Mouse (Mus musculus) heart, embryonic 15.5 days (tissue): ENCODE measurements around the gene Kcnj5. TPM values are rescaled to one million over a fixed set of nuclear protein-coding genes. Genes with fewer than 3 reads are reported as not detected.

Source experiments
- ATAC-seq: fragments of 200-750 bp; cut with Nextera tagmentation; replicated peaks from 2 replicates; pipeline ENCODE4 v1.8.0; 2017; ENCODE audit warnings: low read depth, moderate TSS enrichment; ENCODE audit not compliant: insufficient number of reproducible peaks, insufficient read depth, low FRiP score
- H3K27ac ChIP-seq: fragments of 300-500 bp; sonication (generic); 2 replicates; pipeline ENCODE4 v1.5.1; 2015; ENCODE audit warnings: mild to moderate bottlenecking, inconsistent platforms
- H3K27me3 ChIP-seq: fragments of 300-500 bp; sonication (generic); 2 replicates; pipeline ENCODE4 v1.6.1; 2015; ENCODE audit warnings: inconsistent platforms
- H3K36me3 ChIP-seq: fragments of 300-500 bp; sonication (generic); 2 replicates; pipeline ENCODE4 v1.6.1; 2015; ENCODE audit warnings: mild to moderate bottlenecking, inconsistent platforms
- H3K4me1 ChIP-seq: fragments of 300-500 bp; sonication (generic); replicated peaks from 2 replicates; pipeline ENCODE4 v1.6.1; 2015; ENCODE audit warnings: inconsistent platforms
- H3K4me2 ChIP-seq: fragments of 300-500 bp; sonication (generic); 2 replicates; pipeline ENCODE4 v1.6.1; 2015; ENCODE audit warnings: inconsistent platforms, mild to moderate bottlenecking, moderate library complexity
- H3K4me3 ChIP-seq: fragments of 300-500 bp; sonication (generic); 2 replicates; pipeline ENCODE4 v1.5.1; 2015; ENCODE audit warnings: mild to moderate bottlenecking, inconsistent platforms
- H3K9ac ChIP-seq: fragments of 300-500 bp; sonication (generic); 2 replicates; pipeline ENCODE4 v1.6.1; 2015; ENCODE audit warnings: mild to moderate bottlenecking, inconsistent platforms
- H3K9me3 ChIP-seq: fragments of 300-500 bp; sonication (generic); replicated peaks from 2 replicates; pipeline ENCODE4 v1.6.1; 2016; ENCODE audit warnings: inconsistent platforms
- WGBS: fragments of 180-500 bp; shearing (Covaris S2); methylation state at CpG from one replicate; pipeline ENCODE4 v1.1.7; 2015; ENCODE audit warnings: mixed read lengths; 5-methylcytosine and 5-hydroxymethylcytosine counted together
- polyA plus RNA-seq: library from polyadenylated mRNA; unstranded; fragments of >200 nt; fragmentation: Nextera tagmentation; extraction: Ambion mirVana; gene quantifications from 2 replicates; pipeline ENCODE4 v1.2.1, GENCODE M21; 2015

Gene Kcnj5
- polyA plus RNA-seq, 1 experiment from 2014 or later: 25.5 TPM

DNA sequence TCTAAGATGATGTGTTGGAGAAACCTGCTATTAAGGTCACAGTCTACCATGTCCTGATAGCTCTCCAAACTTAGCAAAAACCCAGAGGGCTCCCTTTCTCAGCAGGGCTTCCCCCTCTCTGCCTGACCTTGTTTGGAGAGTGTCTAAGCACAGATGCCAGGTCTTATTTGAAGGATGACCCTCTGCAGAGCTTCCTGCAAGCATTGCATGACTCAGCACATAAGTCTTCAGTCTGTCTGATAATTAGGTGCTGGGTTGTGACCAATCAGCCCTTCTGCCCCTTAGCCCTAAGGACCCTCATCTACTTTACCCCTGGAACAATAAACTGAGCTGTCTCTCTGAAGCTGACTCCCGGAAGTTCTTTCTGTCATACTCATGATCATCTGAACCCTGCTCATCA is 16.6 kb upstream of the Kcnj5 start:
- H3K4me3 ChIP-seq: no peak overlapping the region
- 77% methylated on average over 1 of the region's 1 CpGs for WGBS

DNA sequence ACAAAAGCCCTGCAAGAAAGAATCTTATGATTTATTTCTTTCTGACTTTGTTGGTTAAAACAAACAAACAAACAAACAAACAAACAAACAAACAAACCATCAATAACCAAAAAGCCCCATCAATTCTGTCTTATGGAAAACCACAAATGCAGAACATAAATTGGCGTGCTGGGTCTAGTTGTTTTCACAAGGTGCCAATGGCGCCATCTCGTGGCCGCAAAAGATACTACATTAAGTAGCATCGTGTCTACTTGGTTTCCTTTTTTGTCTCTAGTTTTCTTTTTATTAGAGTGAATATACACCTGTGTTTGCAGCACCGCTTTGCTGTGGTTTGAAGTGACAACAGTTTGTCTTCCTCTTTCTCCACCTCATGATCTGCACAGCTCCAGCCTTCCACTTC is 6.2 kb upstream of the Kcnj5 start:
- no peak overlapping the region for H3K4me2 ChIP-seq
- H3K36me3 ChIP-seq: no peaks in the 10 kb centered on the region
- 5% methylated on average over 6 of the region's 6 CpGs for WGBS
- H3K27ac ChIP-seq: no peak overlapping the region
- no peak for ATAC-seq
- H3K4me3 ChIP-seq: no peak overlapping the region
- peaks cover 8% of the 10 kb centered on the region for H3K27me3 ChIP-seq
- H3K9me3 ChIP-seq: no peaks in the 10 kb centered on the region
- H3K4me1 ChIP-seq: peaks cover 5% of the 10 kb centered on the region; the same call in 1 of the 2 replicates
- H3K9ac ChIP-seq: no peak overlapping the region

More for the DNA sequence above, 16.6 kb upstream of the Kcnj5 start:
- Histone ChIP-seq H3K36me3 (no peaks in the 10 kb centered on the region), H3K9me3 (no peaks in the 10 kb centered on the region), H3K27me3 (no peaks in the 10 kb centered on the region), H3K27ac (no peak overlapping the region), H3K4me2 (no peak overlapping the region), H3K9ac (no peak overlapping the region), H3K4me1 (no peaks in the 10 kb centered on the region)
- no peak for ATAC-seq

DNA sequence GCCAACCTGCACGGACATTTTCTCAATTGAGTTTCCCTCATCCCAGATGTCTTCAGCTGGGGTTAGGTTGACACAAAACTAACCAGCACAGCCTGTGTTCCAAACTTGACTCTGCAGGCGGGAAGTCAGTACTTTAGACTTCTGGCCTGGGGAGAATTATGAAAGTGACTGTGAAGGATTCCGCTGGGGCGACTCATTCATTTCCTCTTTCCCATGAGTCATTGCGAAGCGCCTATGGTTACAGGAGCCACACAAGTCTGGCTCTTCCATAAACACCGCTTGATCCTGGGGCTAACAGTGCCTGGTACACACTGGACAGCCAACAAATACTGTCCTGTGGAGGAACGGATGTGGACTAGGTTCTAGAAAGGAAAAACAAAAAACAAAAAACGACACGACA is 5.2 kb upstream of the Kcnj5 start:
- 82% methylated on average over 10 of the region's 10 CpGs for WGBS

DNA sequence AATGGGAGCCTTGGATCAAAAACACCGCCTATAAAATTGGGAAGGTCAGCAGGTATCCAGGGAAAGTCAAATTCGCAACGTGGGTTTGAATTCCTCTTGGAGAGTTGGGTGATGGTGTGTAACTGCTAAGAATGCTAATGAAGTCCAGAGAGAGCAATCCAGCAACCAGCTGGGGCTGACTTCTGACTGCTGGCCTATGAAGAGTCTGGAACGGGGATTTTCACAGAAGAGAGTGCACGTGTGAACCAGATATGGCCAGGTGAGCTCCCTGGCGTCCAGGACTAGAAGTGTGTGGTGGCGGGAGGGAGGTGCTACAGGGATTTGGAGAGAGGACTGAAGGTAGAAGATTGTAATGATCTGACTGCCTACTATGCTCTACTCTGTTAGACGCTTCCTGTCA is 3.9 kb upstream of the Kcnj5 start:
- no peaks in the 10 kb centered on the region for H3K9me3 ChIP-seq
- no peak for ATAC-seq
- no peak overlapping the region for H3K4me3 ChIP-seq
- no peak overlapping the region for H3K27ac ChIP-seq
- peaks cover 18% of the 10 kb centered on the region for H3K27me3 ChIP-seq
- peaks cover 15% of the 10 kb centered on the region for H3K4me1 ChIP-seq
- no peak overlapping the region for H3K4me2 ChIP-seq
- no peak overlapping the region for H3K9ac ChIP-seq
- H3K36me3 ChIP-seq: no peaks in the 10 kb centered on the region
- 67% methylated on average over 8 of the region's 8 CpGs for WGBS

More for the DNA sequence above, 5.2 kb upstream of the Kcnj5 start:
- H3K36me3 ChIP-seq: no peaks in the 10 kb centered on the region
- no peak overlapping the region for H3K4me3 ChIP-seq
- H3K9ac ChIP-seq: no peak overlapping the region
- ATAC-seq: no peak
- no peak overlapping the region for H3K4me2 ChIP-seq
- H3K9me3 ChIP-seq: no peaks in the 10 kb centered on the region
- H3K4me1 ChIP-seq: peaks cover 12% of the 10 kb centered on the region
- peaks cover 16% of the 10 kb centered on the region for H3K27me3 ChIP-seq
- H3K27ac ChIP-seq: no peak overlapping the region

DNA sequence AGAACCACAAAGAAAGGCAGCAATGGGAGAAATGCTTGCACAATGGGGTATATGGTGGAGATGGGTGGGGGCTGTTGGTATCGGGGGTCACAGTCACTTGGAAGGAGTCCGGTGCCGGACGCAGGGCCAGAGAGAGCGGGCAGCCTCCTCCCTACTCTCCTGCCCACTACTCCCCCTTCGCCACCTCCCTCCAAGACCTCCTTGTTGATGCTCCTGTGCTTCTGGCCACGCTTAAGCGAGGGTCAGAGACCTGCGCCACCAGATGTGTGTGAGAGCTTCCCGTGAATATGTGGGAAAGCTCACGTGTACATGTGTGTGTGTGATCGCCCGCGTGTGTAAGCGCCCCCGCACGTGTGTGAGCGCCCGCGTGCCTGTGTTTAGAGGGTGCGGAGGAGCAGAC is 339 bp upstream of the Kcnj5 start:
- H3K27ac ChIP-seq: peak overlapping the region; percentile 90; the same call in 1 of the 2 replicates
- H3K4me1 ChIP-seq: peaks cover 40% of the 10 kb centered on the region
- H3K9ac ChIP-seq: peak overlapping the region; percentile 72
- ATAC-seq: peak; percentile 11; the same call in 1 of the 2 replicates
- H3K36me3 ChIP-seq: no peaks in the 10 kb centered on the region
- H3K4me3 ChIP-seq: peak overlapping the region; percentile 56
- 3% methylated on average over 21 of the region's 21 CpGs for WGBS
- H3K27me3 ChIP-seq: peaks cover 22% of the 10 kb centered on the region
- no peaks in the 10 kb centered on the region for H3K9me3 ChIP-seq
- peak overlapping the region; percentile 80 for H3K4me2 ChIP-seq

DNA sequence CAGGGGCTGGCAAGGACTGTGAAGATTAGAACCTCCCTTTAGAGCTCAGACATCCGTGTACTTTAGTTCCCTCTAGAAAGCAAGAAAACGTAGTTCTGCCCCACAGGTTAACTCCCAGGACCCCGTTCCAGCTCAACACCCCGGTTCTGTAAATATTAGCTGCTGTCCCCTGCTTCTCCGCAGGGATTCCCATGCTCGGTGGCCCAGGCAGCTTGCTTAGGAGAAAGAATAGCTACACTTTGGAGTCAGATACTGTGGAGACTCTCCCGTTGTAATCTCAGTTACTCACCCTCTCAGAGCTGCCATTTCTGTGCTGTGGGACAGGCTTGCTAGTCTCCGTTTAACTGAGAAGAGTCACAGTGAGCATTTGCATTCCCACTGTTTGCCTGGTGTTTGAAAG is 1.2 kb downstream of the Kcnj5 start:
- Histone ChIP-seq H3K9me3 (no peaks in the 10 kb centered on the region), H3K27ac (peak overlapping the region; percentile 90), H3K4me2 (peak overlapping the region; percentile 80), H3K27me3 (peaks cover 22% of the 10 kb centered on the region), H3K36me3 (no peaks in the 10 kb centered on the region), H3K4me3 (peak overlapping the region; percentile 56), H3K4me1 (peaks cover 42% of the 10 kb centered on the region), H3K9ac (peak overlapping the region; percentile 72)
- ATAC-seq: no peak
- 15% methylated on average over 8 of the region's 8 CpGs for WGBS

DNA sequence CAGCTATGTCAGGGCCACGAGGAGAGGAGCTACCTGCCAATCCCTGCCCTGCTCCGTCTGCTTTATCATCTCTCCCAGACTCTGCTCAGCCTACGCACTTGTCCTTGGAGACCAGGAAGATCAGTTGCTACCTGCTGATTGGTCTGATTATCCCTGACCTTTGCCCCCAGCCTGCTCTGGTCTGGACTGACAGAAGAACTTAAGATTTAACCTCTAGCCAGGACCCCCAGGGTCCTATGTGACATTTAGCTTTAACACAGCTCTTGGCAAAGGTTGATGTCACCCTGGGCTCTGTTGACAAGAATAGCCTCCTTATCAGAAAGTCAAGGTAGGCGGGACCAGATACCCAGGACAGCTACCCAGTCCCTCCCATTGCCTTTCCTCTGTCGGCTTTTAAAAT is 3.3 kb downstream of the Kcnj5 start:
- Histone ChIP-seq H3K9me3 (no peaks in the 10 kb centered on the region), H3K4me1 (peaks cover 47% of the 10 kb centered on the region), H3K4me2 (peak overlapping the region; percentile 80), H3K27me3 (peaks cover 19% of the 10 kb centered on the region), H3K9ac (no peak overlapping the region; the same call in 1 of the 2 replicates), H3K4me3 (peak overlapping the region; percentile 6; the same call in 1 of the 2 replicates), H3K27ac (peak overlapping the region; percentile 90), H3K36me3 (no peaks in the 10 kb centered on the region)
- ATAC-seq: peak; percentile 59; the same call in 1 of the 2 replicates
- 20% methylated on average over 5 of the region's 5 CpGs for WGBS

DNA sequence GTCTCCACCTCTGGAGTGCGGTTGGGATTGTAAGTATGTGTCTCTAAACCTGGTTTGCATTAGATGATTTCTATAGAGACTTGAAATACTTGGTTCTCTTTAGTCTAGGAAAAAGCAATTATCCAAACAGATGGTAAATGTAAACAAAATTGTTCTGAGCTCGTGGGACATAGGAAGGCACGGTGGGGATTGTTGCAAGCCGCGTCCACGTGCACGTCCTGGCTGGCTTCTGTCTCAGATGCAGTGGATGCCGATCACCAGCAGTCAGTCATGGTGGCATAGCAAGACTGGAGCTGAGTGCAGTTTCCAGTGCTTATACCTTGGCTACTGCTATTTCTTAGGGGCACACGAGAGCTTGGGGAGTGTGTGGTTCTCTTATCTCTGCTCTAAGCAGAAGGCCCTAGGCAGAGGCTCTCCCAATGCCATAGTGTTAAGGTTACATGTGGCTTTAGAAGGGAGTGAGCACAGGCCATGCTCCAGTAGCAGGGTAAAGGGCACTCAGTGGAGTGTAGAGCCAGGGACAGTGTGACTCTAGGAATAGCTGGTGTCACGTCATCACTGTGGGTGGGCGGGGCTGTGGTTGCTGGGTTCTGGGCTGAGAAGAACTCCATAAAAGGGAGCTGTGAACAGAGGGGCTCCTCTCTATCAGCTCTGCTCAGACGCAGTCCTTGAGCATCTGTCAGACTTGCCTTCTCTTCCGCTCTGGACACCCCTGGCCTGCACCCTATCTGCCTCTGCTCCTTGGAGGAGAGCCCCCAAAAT is 8.6 kb downstream of the Kcnj5 start:
- WGBS: 61% methylated on average over 13 of the region's 13 CpGs

DNA sequence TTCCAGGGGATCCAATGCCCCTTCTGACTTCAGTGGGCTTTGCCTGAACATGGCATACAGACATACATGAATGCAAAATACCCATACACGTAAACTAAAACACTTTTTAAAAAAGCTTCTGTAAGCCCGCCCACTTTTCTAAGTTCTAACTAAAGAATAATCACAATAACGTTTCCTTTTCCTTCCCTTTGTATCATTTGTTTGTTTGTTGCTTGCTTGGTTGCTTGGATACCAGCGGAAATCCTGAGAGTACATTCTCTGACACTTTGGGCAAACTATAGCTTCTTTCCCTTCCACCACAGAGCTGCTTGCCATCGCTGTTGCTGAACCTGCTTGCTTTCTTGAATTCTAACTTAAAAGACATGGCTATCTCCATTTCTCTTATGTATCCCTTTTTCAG is 13.0 kb downstream of the Kcnj5 start:
- 63% methylated on average over 5 of the region's 5 CpGs for WGBS
- no peak overlapping the region for H3K27ac ChIP-seq
- H3K4me2 ChIP-seq: no peak overlapping the region
- H3K9ac ChIP-seq: no peak overlapping the region
- H3K9me3 ChIP-seq: no peaks in the 10 kb centered on the region
- no peak for ATAC-seq
- H3K4me3 ChIP-seq: no peak overlapping the region
- H3K36me3 ChIP-seq: no peaks in the 10 kb centered on the region
- peaks cover 15% of the 10 kb centered on the region for H3K4me1 ChIP-seq
- no peaks in the 10 kb centered on the region for H3K27me3 ChIP-seq

More for the DNA sequence above, 8.6 kb downstream of the Kcnj5 start:
- Histone ChIP-seq H3K4me3 (no peak overlapping the region), H3K4me1 (peaks cover 24% of the 10 kb centered on the region), H3K27me3 (no peaks in the 10 kb centered on the region), H3K4me2 (no peak overlapping the region), H3K9me3 (no peaks in the 10 kb centered on the region), H3K27ac (peak overlapping the region; percentile 75), H3K9ac (no peak overlapping the region), H3K36me3 (no peaks in the 10 kb centered on the region)
- peak; percentile 84 for ATAC-seq

DNA sequence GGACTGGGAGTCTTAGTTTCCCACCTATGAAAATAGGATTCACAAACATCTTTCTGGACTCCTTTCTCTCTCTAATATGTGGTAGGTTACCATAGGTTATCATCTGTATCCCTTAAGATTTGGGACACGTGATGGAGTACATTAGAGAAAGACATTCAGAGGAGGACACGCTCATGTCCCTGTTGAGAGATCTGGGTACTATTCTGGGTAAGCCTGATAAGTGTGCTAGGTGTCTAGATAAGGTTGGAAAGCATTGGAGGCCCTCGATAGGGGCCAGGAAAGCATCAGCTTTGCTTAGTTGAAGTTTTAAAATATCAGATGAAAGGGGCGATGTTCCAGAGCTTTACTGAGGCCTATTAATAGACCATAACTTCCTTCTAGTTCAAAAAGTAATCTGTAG is 15.4 kb downstream of the Kcnj5 start:
- peaks cover 9% of the 10 kb centered on the region for H3K4me1 ChIP-seq
- no peak for ATAC-seq
- H3K4me2 ChIP-seq: no peak overlapping the region
- no peak overlapping the region for H3K9ac ChIP-seq
- no peak overlapping the region for H3K27ac ChIP-seq
- WGBS: 45% methylated on average over 4 of the region's 4 CpGs
- H3K4me3 ChIP-seq: no peak overlapping the region
- H3K9me3 ChIP-seq: no peaks in the 10 kb centered on the region
- no peaks in the 10 kb centered on the region for H3K27me3 ChIP-seq
- no peaks in the 10 kb centered on the region for H3K36me3 ChIP-seq

DNA sequence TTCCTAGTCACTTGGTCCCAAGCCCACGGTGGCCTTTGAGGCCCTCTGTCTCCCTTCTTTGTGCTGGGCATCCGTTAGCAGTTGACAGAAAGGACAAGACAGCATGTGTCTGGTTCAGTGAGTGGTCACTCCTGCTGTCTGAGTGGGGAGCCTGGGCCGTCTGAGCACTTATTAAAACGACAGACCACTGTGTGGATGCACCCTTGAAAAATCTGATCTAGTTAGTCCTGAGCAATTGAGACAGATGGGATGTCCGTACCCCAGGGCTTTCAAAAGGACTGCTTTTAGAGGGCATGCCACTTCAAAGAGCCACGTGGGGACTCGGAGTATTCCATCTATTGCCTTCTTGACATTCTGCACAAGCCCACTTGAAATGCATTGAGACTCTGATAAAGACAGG is 20.5 kb downstream of the Kcnj5 start:
- Histone ChIP-seq H3K9me3 (no peaks in the 10 kb centered on the region), H3K9ac (no peak overlapping the region), H3K36me3 (peaks cover 11% of the 10 kb centered on the region), H3K4me3 (no peak overlapping the region), H3K4me2 (no peak overlapping the region), H3K4me1 (peaks cover 28% of the 10 kb centered on the region), H3K27ac (peak overlapping the region; percentile 26; the same call in 1 of the 2 replicates), H3K27me3 (no peaks in the 10 kb centered on the region)
- ATAC-seq: no peak
- 35% methylated on average over 7 of the region's 7 CpGs for WGBS

DNA sequence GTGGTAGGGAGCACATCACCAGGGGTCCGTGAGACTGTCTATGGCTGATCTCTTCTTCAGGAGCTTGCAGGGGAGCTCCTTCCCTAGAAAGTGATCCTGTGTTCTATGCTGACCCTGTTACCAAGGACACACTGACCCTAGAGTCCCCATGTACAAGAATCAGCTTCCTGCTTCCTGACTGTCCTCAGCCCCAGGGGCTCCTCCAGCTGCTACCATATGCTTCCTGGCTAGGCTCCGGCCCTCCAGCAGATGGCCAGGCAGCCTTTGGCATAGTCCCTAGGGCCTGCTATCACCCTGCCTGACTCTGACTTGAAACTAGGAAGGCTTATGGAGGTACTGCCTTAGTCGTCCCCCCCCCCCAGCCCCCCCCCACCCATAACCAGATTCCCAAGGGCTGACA is 24.0 kb downstream of the Kcnj5 start:
- Histone ChIP-seq H3K9me3 (no peaks in the 10 kb centered on the region), H3K9ac (no peak overlapping the region), H3K4me2 (no peak overlapping the region), H3K27me3 (no peaks in the 10 kb centered on the region), H3K4me1 (peaks cover 30% of the 10 kb centered on the region), H3K4me3 (no peak overlapping the region), H3K27ac (peak overlapping the region; percentile 42; the same call in 1 of the 2 replicates), H3K36me3 (peaks cover 22% of the 10 kb centered on the region)
- 0 out of 2 replicates have a peak, but pooled peaks have one; percentile 40 for ATAC-seq
- WGBS: 44% methylated on average over 3 of the region's 3 CpGs
